22 mouse cellular contexts compared by ENCODE assay signal in the genomic region with DNA sequence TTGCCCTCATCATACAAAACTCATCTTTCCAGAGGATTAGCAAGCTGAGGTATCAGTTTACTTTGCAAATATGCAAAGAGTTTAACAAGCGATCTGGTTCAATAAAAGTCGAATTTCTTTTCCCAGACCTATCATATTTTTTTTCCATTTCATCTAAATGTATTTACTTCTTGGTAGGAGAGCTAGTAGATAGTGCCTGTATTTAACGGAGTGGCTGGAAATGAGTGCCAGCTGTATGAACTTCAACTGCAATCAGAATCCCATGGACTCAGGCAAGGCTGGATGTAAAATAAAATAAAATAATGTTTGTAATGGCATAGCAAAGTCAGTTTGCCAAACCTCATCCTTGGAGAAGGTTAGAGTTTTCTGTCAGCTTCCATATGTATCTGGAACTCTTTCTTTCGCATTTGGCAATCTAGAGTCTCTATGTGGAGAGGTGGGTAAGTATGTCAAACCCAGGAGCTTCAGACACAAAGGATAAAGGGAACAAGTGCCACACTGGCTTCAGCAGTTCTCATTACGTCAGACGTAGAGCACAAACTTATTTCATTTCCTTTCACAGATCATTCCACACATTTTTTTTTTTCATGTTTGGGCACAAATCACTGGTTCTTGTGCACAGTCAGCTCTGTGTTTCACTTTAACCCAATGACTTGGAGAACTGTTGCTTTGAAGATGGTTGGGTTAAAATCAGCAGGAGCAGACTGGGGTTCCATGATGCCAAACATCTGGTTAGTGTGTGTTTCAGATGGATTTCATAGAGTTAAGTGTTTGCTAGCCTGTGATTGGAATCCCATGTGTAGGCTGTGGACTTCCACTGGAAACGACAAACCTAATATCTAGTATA.
DNase-seq lines count a peak whose midpoint lies in the region; ATAC-seq and TF ChIP-seq lines count a peak whose summit lies in the region.
"Had no signal": no experiment of that assay in that cellular context is flagged by ENCODE, and none has a peak within 500 bp of the region (broad histone marks: within the 10 kb centered on the region; RNA-seq: fewer than 3 reads in every experiment).

No protein-coding gene starts in this region.

- TF ChIP-seq CTCF in lung, embryonic 14.5 days (IDR thresholded peaks at IDR 0.05; ENCODE audit: low read depth), result no peak

- H3K9ac ChIP-seq in lung, embryonic 14.5 days, result no peak overlapping the region
- H3K9ac ChIP-seq in embryonic facial prominence, embryonic 14.5 days (ENCODE audit: low read depth, low read length), result no peak overlapping the region
- H3K9ac ChIP-seq: hindbrain, embryonic 12.5 days had no signal

- H3K27ac ChIP-seq in lung, embryonic 14.5 days (ENCODE audit: low read depth), result no peak overlapping the region
- peak overlapping the region; percentile 57 for H3K27ac ChIP-seq in embryonic facial prominence, embryonic 14.5 days (replicated peaks; ENCODE audit: low read depth, low read length)
- H3K27ac ChIP-seq: forebrain, embryonic 10.5 days; heart, adult 2 months; hindbrain, embryonic 12.5 days had no signal

- 43% methylated on average over 7 of the region's 7 CpGs for WGBS in lung, embryonic 14.5 days
- 33% methylated on average over 7 of the region's 7 CpGs for WGBS in embryonic facial prominence, embryonic 14.5 days

- no peaks in the 10 kb centered on the region for H3K27me3 ChIP-seq in lung, embryonic 14.5 days (ENCODE audit: insufficient read depth, low read length)
- no peaks in the 10 kb centered on the region for H3K27me3 ChIP-seq in embryonic facial prominence, embryonic 14.5 days (replicated peaks; ENCODE audit: control insufficient read depth, insufficient read depth, low read length)
- H3K27me3 ChIP-seq: hindbrain, embryonic 12.5 days had no signal

- peak; percentile 70 for DNase-seq in lung, embryonic 14.5 days
- DNase-seq in lung, postnatal 25 days (ENCODE audit: low spot score), result no peak
- peak; percentile 87 for DNase-seq in embryonic facial prominence, embryonic 14.5 days (ENCODE audit: low spot score)
- peak; percentile 39 for DNase-seq in forelimb bud, embryonic 11.5 days (ENCODE audit: low read depth, low spot score)
- no peak for DNase-seq in left cerebral cortex, postnatal 14 days (ENCODE audit: low spot score in 2 of 2)
- no peak for DNase-seq in c-Kit-positive CD71-positive TER-119-positive erythroid progenitor cells, embryonic 14.5 days (ENCODE audit: low spot score)
- DNase-seq in layer of hippocampus, adult 9-10 months (ENCODE audit: low spot score), result no peak
- DNase-seq: adrenal gland, postnatal 10 days; cerebellum, adult 11-12 months; cerebellum, adult 9-10 months; cerebellum, postnatal 25 days; gastrocnemius, postnatal 36 days; heart, adult 2 months; heart, postnatal 36 days had no signal

- no peak for ATAC-seq in lung, embryonic 14.5 days (ENCODE audit: insufficient read depth)
- peak; percentile 51; the same call in 1 of the 2 replicates for ATAC-seq in embryonic facial prominence, embryonic 14.5 days (ENCODE audit: low read depth)
- ATAC-seq: forebrain, embryonic 14.5 days; hindbrain, embryonic 16.5 days; inflammation-experienced regulatory T-cells, adult 6 months; intestine, postnatal 0 days had no signal

- peaks cover 10% of the 10 kb centered on the region; the same call in 1 of the 2 replicates for H3K4me1 ChIP-seq in lung, embryonic 14.5 days (ENCODE audit: insufficient read depth)
- peaks cover 17% of the 10 kb centered on the region for H3K4me1 ChIP-seq in embryonic facial prominence, embryonic 14.5 days (ENCODE audit: control insufficient read depth, insufficient read depth, low read length)
- H3K4me1 ChIP-seq: forebrain, embryonic 10.5 days; hindbrain, embryonic 12.5 days had no signal

- H3K9me3 ChIP-seq in lung, embryonic 14.5 days (ENCODE audit: low read depth, low read length), result peaks cover 6% of the 10 kb centered on the region; the same call in 1 of the 2 replicates
- H3K9me3 ChIP-seq in embryonic facial prominence, embryonic 14.5 days (ENCODE audit: control insufficient read depth, low read length), result peaks cover 7% of the 10 kb centered on the region; the same call in 1 of the 2 replicates

- no peak overlapping the region for H3K4me3 ChIP-seq in lung, embryonic 14.5 days (ENCODE audit: low read depth, low read length)
- H3K4me3 ChIP-seq in embryonic facial prominence, embryonic 14.5 days (ENCODE audit: low read depth, low read length), result no peak overlapping the region
- H3K4me3 ChIP-seq: erythroblast, embryonic 14.5 days; forebrain, embryonic 10.5 days; heart, adult 2 months; hindbrain, embryonic 12.5 days had no signal

- intact Hi-C loops in left cerebral cortex, postnatal 14 days (cut with DNase I), result no loop called here

- no peak overlapping the region for H3K4me2 ChIP-seq in lung, embryonic 14.5 days
- no peak overlapping the region for H3K4me2 ChIP-seq in embryonic facial prominence, embryonic 14.5 days (ENCODE audit: low read depth, low read length)
- H3K4me2 ChIP-seq: heart, embryonic 11.5 days; hindbrain, embryonic 12.5 days had no signal

- H3K36me3 ChIP-seq in lung, embryonic 14.5 days (ENCODE audit: insufficient read depth), result no peaks in the 10 kb centered on the region
- H3K36me3 ChIP-seq in embryonic facial prominence, embryonic 14.5 days (ENCODE audit: control insufficient read depth, insufficient read depth, low read length), result no peaks in the 10 kb centered on the region
- H3K36me3 ChIP-seq: forebrain, embryonic 10.5 days; hindbrain, embryonic 12.5 days had no signal

Comparison
In these comparisons a context has a peak if more than half of its experiments do, and no peak if none do; other contexts are left out.
1. DNase-seq: peak in lung, embryonic 14.5 days (single experiment), embryonic facial prominence, embryonic 14.5 days (single experiment) and forelimb bud, embryonic 11.5 days (single experiment); none in lung, postnatal 25 days (single experiment), left cerebral cortex, postnatal 14 days (0 of 2), c-Kit-positive CD71-positive TER-119-positive erythroid progenitor cells, embryonic 14.5 days (single experiment) and layer of hippocampus, adult 9-10 months (single experiment).